In the genomic region with DNA sequence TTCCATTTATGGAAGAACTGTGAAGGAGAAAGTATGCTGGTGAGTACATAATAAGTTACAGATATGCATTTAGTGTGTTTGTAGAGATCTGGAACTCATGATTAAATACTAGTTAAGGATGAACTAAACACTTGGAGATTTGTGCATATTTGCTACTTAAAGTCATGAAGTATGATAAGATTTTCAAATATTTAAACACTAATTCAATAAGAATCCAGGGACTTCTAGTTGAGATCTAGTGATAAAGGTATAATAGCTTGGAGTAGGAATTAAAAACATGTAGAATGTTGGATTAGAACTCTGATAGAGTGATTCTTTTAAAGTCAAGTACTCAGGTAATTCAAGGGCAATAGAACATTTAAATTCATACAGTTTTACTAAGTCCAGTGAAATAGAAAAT, we compare ENCODE assay signal across 29 mouse cellular contexts.
"Had no signal": no experiment of that assay in that cellular context is flagged by ENCODE, and none has a peak within 500 bp of the region (broad histone marks: within the 10 kb centered on the region; RNA-seq: fewer than 3 reads in every experiment).

No protein-coding gene starts in this region.

- H3K4me3 ChIP-seq: embryonic facial prominence, embryonic 10.5 days; embryonic facial prominence, embryonic 12.5 days; embryonic facial prominence, embryonic 13.5 days; embryonic facial prominence, embryonic 15.5 days; erythroblast, embryonic 14.5 days; forebrain, embryonic 10.5 days; forebrain, embryonic 12.5 days; forebrain, embryonic 13.5 days; forebrain, embryonic 15.5 days; gastrocnemius, adult 2 months; heart, adult 2 months had no signal

- H3K36me3 ChIP-seq: embryonic facial prominence, embryonic 10.5 days; embryonic facial prominence, embryonic 12.5 days; embryonic facial prominence, embryonic 13.5 days; embryonic facial prominence, embryonic 15.5 days; forebrain, embryonic 10.5 days; forebrain, embryonic 12.5 days; forebrain, embryonic 15.5 days had no signal

- H3K27me3 ChIP-seq: embryonic facial prominence, embryonic 12.5 days; embryonic facial prominence, embryonic 13.5 days; embryonic facial prominence, embryonic 15.5 days; forebrain, embryonic 12.5 days; forebrain, embryonic 13.5 days; forebrain, embryonic 15.5 days had no signal

- H3K27ac ChIP-seq: embryonic facial prominence, embryonic 10.5 days; embryonic facial prominence, embryonic 12.5 days; embryonic facial prominence, embryonic 13.5 days; embryonic facial prominence, embryonic 15.5 days; forebrain, embryonic 10.5 days; forebrain, embryonic 12.5 days; forebrain, embryonic 13.5 days; forebrain, embryonic 15.5 days; gastrocnemius, adult 2 months; heart, adult 2 months had no signal

- H3K4me1 ChIP-seq: embryonic facial prominence, embryonic 10.5 days; embryonic facial prominence, embryonic 12.5 days; embryonic facial prominence, embryonic 13.5 days; embryonic facial prominence, embryonic 15.5 days; forebrain, embryonic 10.5 days; forebrain, embryonic 12.5 days; forebrain, embryonic 13.5 days; forebrain, embryonic 15.5 days had no signal

- H3K9me3 ChIP-seq: embryonic facial prominence, embryonic 10.5 days; embryonic facial prominence, embryonic 12.5 days; embryonic facial prominence, embryonic 13.5 days; embryonic facial prominence, embryonic 15.5 days; forebrain, embryonic 10.5 days; forebrain, embryonic 12.5 days; forebrain, embryonic 13.5 days; forebrain, embryonic 15.5 days had no signal

- DNase-seq: cerebellum, adult 2 months; cerebellum, adult 8-10 months; cerebellum, adult 9-10 months; cerebellum, adult 9-11 months; cerebellum, postnatal 10 days; cerebellum, postnatal 14 days; cerebellum, postnatal 25 days; cerebellum, postnatal 36 days; embryo, embryonic 11 days; forebrain, postnatal 0 days; gastrocnemius, adult 2 months; gastrocnemius, postnatal 10 days; gastrocnemius, postnatal 14 days; gastrocnemius, postnatal 25 days; gastrocnemius, postnatal 36 days; heart, adult 11 months; heart, adult 18-20 months; heart, adult 2 months had no signal

- H3K4me2 ChIP-seq: embryonic facial prominence, embryonic 12.5 days; embryonic facial prominence, embryonic 13.5 days; embryonic facial prominence, embryonic 15.5 days; forebrain, embryonic 12.5 days; forebrain, embryonic 13.5 days; forebrain, embryonic 15.5 days had no signal

- ATAC-seq: forebrain, embryonic 13.5 days; forebrain, embryonic 14.5 days; forebrain, embryonic 15.5 days; forebrain, embryonic 16.5 days; forebrain, postnatal 0 days had no signal

- H3K9ac ChIP-seq: embryonic facial prominence, embryonic 12.5 days; embryonic facial prominence, embryonic 13.5 days; embryonic facial prominence, embryonic 15.5 days; forebrain, embryonic 12.5 days; forebrain, embryonic 13.5 days; forebrain, embryonic 15.5 days; forebrain, postnatal 0 days had no signal
